Mouse (Mus musculus) v-Abl transformed pro-B cells (cell line): ENCODE results near the gene Gm45140.

Experiments
- in situ Hi-C, 2 experiments: fragments of 400-800 bp; cut with MboI; formaldehyde crosslinking; loops; one replicate each; pipeline ENCODE4 v1.15.1; 2025; ENCODE audit not compliant: unreplicated experiment in 2 of 2

The Gm45140 gene

GRCm38 (mm10) chr6:87805448-87805847 lies 30.1 kb downstream of the Gm45140 start:
- in situ Hi-C loops: no loop called here

GRCm38 (mm10) chr6:87804886-87805285 lies 30.7 kb downstream of the Gm45140 start:
- in situ Hi-C loops: no loop called here

- in situ Hi-C loops: no loop called here
Observed at GRCm38 (mm10) chr6:87804036-87804435, 31.6 kb downstream of the Gm45140 start.

- in situ Hi-C loops: no loop called here
Observed at GRCm38 (mm10) chr6:87802462-87802861, 33.1 kb downstream of the Gm45140 start.

- in situ Hi-C loops: no loop called here
Observed at GRCm38 (mm10) chr6:87799576-87799975, 36.0 kb downstream of the Gm45140 start.

GRCm38 (mm10) chr6:87797321-87797720 lies 38.3 kb downstream of the Gm45140 start:
- in situ Hi-C loops: no loop called here

GRCm38 (mm10) chr6:87796251-87796880 lies 39.2 kb downstream of the Gm45140 start:
- in situ Hi-C loops: no loop called here

GRCm38 (mm10) chr6:87795385-87796150 lies 40.0 kb downstream of the Gm45140 start:
- in situ Hi-C loops: no loop called here

GRCm38 (mm10) chr6:87793821-87794510 lies 41.6 kb downstream of the Gm45140 start:
- in situ Hi-C loops: no loop called here

- in situ Hi-C loops: no loop called here
Observed at GRCm38 (mm10) chr6:87791826-87792225, 43.8 kb downstream of the Gm45140 start.

- in situ Hi-C loops: no loop called here
Observed at GRCm38 (mm10) chr6:87790779-87791480, 44.7 kb downstream of the Gm45140 start.

- in situ Hi-C loops: no loop called here
Observed at GRCm38 (mm10) chr6:87789791-87790190, 45.8 kb downstream of the Gm45140 start.

- in situ Hi-C loops: no loop called here
Observed at GRCm38 (mm10) chr6:87788896-87789587, 46.6 kb downstream of the Gm45140 start.

GRCm38 (mm10) chr6:87788266-87788895 lies 47.2 kb downstream of the Gm45140 start:
- in situ Hi-C loops: no loop called here

- in situ Hi-C loops: no loop called here
Observed at GRCm38 (mm10) chr6:87787108-87787890, 48.3 kb downstream of the Gm45140 start.

GRCm38 (mm10) chr6:87786621-87787020 lies 49.0 kb downstream of the Gm45140 start:
- in situ Hi-C loops: no loop called here

- in situ Hi-C loops: loop anchor here in 1 of 2 experiments (5.0 kb wide), 1 partner anchor 33 kb away; no protein-coding TSS in a partner anchor
Observed at GRCm38 (mm10) chr6:87784033-87784432, 51.6 kb downstream of the Gm45140 start.

- in situ Hi-C loops: loop anchor here in 1 of 2 experiments (5.0 kb wide), 1 partner anchor 37 kb away; no protein-coding TSS in a partner anchor
Observed at GRCm38 (mm10) chr6:87780546-87781301, 54.9 kb downstream of the Gm45140 start.
